Mouse (Mus musculus) lung, postnatal 4 days (tissue): ENCODE results near the gene Chpf2.

Experiments
- DNase-seq, 2 experiments: peaks; one replicate each; pipeline ENCODE4 v3.0.0; 2021

The Chpf2 gene

DNA sequence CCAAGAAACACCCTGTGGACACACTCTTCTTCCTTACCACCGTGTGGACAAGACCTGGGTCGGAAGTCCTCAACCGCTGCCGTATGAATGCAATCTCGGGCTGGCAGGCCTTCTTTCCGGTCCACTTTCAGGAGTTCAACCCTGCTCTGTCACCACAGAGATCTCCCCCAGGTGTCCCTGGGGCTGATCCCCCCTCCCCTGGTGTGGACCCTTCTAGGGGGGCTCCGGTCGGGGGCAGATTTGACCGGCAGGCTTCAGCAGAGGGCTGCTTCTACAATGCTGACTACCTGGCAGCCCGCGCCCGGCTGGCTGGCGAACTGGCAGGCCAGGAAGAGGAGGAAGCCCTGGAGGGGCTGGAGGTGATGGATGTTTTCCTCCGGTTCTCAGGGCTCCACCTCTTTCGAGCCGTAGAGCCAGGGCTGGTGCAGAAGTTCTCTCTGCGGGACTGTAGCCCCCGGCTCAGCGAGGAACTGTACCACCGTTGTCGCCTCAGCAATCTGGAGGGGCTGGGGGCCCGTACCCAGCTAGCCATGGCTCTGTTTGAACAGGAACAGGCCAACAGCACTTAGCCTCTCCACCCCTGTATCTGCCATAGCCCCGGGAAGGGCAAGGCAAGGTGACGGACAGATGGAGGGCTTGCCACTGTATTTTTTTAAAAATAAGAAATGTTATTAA lies 5.4 kb downstream of the Chpf2 start:
- DNase-seq: peak in 1 of 2 experiments; percentile 38

DNA sequence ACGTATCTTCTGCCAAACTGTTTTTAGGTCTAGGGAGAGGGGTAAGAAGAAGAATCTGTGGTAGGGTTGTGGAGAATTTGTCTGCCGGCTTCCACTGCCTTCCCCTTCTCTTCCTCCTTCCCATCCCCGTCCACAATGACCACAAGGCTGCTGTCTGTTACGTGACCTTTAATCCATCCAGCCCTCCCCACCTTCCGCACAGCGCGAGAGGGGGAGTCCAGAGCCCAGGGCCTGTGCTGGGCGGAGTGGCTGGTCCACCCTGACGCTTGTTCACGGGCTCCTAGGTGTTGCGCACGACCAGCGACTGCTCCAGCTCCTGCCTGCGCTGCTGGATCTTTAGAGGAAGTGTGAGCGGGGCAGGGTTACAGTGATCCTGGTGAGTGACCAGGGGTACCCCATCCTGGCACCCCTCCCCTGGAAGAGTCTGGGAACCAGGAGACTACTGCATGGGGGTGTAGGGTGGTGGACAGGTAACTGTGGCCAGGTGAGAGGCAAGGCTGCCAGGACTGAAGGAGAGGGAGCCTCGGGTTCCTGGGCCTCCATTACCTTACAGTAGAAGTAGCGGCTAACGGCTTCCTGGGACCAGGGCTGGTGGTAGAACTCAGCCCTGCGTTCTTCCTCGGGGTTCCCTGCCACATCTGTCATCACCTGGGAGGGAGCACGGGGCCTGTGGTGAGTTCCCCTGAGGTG lies 6.1 kb downstream of the Chpf2 start:
- peak in 1 of 2 experiments; percentile 28 for DNase-seq

DNA sequence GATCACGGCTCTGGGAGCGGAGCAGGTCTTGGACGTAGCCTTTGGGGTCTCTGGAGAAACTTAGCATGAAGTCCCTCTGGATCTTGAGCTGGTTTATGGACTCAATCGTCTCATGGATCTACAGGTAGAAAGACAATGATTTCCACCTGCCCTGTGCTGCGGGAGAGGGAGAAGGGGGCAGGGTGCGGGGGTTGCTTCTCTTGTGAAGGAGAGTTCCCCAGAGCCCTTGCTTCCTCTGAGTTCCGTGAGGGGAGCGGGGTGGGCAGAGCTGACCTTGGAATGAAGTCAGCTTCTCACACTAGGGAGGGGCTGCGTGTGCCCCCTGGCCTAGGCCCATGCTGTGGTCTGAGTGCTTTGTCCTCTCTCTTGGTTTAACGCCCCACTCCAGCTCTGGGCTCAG lies 6.7 kb downstream of the Chpf2 start:
- DNase-seq: no peak

DNA sequence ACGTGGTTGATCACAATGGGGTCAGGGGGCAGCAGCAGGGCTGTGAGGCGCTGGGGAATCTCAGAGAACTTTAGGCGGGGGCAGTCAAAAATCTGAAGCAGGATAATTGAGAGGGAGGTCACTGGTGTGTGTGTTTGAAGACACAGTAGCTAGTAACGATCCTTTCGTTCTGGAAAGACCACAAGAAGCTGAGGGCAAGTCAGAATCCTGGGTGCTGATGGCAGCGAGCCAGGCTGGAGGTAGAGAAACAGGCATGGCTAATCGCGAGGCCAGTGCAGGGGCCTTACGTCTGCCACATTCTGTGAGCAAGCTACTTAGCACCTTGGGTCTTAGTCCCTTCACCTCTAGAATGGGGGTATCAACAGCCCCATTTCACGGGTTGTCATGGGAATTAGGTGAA lies 7.4 kb downstream of the Chpf2 start:
- no peak for DNase-seq

DNA sequence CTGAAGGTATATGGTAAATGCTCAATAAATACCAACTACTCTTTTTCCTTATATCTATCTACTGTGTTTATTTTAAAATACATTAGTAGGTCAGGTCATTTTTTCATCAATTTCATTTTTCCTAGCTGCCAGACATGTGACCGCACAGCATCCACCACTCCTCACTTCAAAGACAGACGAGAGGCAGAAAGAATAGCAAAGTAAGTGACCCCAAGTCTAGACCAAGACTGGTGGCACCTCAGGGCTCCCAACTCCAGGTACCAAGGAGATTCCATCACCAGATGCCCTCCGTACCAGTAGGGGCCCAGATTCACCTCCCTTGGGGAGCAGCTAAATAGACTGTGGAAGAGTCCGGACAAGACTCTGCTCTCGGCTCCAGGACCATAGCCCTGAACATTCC lies 7.8 kb downstream of the Chpf2 start:
- DNase-seq: no peak

DNA sequence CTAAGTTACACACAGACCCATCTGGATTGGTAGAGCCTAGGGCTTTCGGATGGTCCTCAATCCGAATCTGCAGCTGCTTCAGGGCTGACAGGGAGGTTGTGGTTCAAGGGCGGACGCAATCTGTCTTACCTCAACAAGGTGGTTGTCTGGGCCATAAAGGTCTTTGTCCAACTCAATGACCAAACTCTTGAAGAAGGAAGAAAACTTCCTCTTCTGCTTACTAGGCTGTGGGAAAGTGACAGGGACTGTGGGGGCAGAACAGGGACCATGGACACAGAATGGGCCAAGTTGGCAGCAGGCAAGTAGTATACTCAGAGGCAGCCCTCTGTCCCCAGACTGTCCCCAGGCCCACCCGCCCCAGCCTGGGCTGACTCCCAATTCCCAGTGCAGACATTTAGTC lies 8.7 kb downstream of the Chpf2 start:
- no peak for DNase-seq

DNA sequence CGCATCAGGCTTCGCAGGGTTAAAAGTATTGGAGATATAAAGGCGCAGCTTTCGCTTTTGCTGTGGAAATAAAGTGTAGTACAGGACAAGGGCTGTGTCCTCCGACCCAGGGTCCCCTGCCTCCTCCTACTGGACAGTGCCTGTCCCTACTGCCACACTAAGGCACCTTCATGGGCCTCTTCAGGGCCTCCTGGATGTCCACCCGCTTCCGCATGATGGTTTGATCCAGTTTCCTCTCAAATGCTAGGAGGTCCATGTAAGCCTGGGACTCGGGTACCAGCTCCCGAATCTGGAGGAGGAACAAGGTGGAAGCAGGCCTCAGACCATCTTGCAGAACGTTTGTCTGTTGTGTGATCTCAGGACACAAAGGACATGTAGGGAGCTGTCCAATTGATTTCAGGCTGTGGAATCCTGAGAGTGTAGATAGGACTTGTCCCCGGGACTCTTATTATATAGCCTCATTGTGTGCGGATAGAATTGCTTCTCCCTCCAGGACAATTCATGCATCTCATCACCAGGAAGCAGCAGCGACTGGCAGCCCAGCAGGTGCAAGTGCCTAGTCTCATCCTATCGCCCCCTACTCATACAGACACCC lies 9.3 kb downstream of the Chpf2 start:
- no peak for DNase-seq

DNA sequence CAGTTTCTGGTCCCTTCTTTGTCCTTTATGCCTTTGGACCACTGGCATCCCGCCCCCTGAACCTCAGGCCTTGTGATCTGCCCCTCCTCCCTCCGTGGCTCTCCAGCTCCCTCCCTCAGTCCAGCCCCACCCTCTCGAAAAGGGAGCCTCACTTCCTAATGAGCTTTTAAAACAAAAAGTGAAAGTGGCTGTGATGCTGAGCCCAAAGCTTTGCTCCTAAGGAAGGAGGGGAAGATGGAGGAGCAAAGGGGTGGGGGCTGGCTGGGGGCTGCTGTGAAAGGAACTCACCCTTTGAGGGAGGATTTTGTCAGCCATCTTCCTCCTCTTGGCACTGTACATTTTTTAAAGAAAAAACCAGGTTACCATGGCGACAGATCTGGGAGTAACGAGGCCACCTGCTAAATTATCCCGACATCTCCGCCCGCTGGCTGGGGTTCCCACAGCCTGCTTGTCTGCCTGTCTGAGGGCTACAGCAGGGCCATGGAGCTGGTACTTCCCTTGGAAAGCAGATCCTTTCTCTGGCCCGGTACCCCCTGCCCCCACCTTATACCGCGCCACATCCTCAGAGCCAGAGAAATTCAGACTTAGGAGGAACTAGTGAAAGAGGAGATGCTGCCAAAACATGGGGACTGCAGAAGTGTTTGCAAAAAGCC lies 10.1 kb downstream of the Chpf2 start:
- DNase-seq: peak in 1 of 2 experiments; percentile 38

DNA sequence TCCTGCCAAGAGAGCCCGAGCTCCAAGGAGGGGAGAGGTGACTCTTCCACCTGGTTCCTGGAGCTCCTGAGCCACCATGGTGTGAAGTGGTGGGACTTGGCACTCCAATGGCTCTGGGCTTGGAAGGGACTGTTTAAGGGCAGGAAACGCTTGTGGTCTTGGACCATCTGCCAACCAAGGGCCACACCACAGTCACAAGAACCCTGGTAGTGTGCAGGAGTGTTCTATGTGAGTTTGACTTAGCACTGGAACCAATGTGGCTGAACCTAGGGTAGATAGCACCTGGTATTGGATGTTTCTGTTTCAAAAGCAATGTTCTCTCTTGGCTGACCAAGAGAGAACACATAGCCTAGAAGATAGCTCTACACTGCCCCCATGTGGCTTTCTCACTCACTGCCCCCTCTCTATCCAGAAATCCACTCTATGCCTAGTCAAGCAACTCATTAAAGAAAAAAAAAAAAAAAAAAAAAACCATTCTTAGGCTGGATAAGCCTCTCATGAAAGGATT lies 10.7 kb downstream of the Chpf2 start:
- DNase-seq: peak; percentile 70 to 86

DNA sequence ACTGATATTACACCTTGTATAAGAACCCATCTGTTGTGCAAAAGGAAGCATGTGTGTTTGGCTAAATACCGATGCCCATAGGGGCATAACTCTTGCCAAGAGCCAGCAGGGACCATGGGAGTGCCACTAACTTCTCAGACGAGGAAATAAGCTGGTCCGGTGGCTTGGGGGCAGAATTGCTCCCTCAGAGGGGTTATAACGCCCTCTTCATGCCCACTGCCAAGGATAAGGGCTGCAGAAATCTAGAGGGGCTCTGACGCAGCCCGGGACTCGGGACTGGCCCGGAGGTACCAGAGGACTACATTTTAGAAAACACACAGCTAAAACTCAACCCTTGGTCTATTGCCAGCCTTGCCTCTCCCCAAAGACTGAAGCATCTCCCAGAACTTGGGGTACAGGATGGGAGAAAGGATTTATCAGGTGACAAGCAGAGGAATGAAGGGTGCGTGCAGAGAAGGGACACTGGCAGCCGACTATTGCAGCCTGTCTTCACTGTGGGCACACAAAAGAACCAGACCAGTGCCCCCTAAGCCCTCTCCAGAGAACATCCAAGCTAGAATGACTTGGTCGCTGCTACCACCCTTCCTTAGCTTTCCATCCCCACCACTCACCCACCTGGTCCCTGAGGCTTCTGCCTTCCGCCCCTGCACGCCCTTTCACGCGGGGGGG lies 11.5 kb downstream of the Chpf2 start:
- no peak for DNase-seq

DNA sequence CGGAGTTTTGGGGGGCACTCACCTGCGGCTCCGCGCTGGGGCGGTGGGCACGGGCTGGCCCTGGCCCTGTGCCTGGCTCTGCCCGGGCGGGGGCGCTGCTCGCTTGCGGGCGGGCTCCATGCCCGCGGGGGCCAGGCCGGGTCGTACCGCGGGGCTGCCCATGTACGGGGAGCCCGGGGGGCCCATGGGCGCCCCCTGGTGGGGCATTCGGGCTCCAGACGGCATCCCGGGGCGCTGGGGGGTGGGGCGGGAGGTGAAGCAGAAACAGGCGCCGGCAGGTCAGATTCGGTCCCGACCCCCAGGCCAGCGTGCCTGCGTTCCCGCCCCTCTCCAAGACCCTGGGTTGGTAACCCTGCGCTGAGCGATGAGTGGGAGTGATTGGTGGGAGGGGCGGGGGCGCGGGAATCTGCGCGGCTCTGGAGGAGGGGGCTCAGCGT lies 12.0 kb downstream of the Chpf2 start:
- peak; percentile 77 to 78 for DNase-seq

DNA sequence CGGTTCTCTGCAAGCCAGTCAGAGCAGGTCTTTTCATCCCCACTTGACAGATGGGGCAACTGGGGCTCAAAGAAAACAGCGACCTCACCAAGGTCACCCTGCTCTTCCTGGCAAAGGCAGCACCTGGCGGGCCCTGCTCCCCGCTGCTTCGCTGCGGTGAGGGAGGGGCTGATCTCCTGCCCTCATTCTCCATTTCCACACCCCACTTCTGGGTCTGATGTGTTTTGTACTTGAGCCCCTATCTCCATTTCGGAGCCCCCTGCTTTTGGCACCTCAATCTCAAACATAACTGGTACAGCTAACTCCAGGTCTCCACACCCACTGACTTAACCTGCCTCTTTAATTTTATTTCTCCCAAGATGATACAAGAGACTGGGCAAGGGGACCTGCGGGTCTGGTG lies 12.6 kb downstream of the Chpf2 start:
- DNase-seq: no peak

DNA sequence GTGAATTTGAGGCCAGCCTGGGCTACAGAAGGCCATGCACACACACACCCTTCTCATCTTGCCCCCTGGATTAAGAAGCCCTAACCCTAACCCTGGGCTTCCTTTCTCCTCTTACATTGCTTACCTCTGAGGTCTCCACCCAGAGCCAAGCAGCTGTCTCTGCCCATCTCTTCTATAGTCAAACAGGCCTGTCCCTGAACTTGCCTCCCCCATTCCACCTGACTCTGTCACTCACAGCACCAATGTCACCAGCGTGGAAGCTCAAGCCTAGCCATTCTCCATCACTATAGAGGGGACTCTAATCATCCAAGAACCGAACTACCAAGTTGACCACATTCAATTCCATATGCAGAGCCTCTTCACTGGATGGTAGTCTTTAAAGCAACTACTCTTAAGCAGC lies 13.7 kb downstream of the Chpf2 start:
- DNase-seq: no peak

DNA sequence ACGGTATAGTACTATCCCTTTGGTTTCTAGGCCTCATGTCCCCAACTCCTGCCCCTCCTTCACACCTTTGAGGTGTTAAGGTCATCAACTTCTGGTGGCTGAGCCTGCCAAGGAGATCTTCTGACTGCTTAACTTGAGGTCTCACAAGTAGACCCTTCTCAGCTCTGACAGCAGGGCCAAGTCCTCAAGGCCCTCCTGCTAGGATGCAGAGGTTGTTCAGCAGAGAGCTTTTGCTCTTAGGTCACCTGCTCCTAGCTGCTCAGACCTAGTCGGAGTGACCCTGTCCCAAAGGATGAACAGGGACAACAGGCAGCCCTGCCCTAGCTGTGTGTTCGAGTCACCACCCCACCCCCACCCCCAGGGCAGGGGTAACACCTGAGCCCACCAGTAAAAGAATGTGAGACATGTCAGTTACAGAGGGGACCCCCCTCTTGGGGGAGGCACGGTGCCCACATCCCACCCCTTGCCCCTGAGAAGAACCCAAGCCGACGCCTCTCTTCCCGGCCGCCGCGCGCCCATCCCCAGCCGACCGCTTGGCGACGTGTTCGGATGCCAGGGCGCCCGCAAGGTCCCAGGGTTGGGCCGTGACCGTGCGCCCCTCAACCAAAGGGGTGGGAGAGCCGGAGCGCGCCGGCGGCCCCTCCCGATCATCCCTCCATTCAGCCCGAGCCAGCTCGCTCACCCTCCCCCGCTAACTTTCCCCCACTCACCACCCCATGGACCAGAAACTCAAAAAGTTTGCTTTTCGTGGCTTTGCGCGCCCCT lies 14.7 kb downstream of the Chpf2 start:
- DNase-seq: peak in 1 of 2 experiments; percentile 57

DNA sequence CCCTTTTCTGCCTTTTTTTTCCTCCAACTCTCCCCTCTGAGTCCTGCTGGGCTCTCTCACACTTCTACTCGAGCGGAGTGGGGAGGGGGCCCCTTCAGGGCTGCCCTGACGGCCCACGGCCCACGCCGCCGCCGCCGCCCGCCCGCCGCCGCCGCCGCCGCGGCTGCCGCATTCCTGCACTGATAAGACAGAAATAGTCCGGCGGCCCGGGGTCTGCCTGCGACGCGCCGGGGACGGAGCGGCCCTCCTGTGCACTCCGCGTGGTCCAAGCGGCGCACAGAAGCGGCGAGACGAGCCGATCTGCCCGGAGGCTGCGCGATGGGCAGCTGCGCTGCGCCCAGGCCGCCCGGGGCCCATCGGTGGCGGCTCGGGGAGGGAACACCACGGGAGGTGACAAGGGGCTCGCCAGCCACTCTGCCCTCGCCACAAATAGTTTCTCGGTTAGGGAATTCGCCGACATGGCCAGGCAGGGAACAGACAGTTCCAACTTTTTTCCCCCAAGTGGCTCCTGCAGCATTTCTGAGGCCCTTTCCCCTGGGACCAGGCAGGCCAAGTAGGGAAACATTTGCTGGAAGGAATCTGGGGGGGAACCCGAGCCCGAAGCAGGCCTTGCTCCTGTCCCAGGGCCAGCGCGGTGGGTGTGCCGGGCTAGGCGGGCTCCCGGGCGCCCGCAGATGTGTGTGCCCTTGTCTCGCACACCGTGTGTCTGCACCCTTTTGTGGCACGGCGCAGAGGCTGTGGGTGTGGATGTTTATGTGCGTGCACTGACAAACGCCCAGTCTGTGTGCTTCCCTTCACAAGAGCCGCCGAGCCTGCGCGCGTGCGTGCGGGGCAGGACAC lies 15.6 kb downstream of the Chpf2 start:
- DNase-seq: peak; percentile 83 to 92

DNA sequence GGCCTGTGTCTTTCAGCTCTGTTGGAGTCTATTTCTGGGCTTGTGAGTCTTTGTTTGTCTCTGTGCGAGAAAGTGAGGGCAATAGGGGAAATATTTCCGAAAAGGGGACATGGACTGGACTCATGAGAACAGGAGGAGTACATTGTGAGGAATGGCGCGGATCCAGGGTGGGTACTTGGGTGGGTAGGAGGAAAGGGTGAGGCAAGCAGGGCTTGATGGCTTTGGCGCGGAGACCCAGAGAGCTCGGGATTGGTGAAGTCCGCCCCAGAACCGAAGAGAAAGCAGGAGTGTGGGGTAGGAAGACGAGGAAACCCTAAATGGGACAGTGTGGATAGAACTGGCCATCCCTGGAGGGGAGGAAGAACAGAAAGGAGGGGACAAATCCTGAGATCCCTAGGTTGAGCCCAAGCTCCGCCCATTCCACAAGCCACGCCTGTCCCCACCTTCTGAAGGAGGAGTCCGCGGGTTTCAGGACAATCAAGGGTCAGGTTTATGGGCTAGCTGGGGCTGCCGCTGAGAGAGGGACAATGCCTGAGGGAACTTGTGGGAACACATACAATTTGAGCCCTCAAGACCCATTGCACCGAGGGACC lies 16.3 kb downstream of the Chpf2 start:
- DNase-seq: peak; percentile 87 to 92

DNA sequence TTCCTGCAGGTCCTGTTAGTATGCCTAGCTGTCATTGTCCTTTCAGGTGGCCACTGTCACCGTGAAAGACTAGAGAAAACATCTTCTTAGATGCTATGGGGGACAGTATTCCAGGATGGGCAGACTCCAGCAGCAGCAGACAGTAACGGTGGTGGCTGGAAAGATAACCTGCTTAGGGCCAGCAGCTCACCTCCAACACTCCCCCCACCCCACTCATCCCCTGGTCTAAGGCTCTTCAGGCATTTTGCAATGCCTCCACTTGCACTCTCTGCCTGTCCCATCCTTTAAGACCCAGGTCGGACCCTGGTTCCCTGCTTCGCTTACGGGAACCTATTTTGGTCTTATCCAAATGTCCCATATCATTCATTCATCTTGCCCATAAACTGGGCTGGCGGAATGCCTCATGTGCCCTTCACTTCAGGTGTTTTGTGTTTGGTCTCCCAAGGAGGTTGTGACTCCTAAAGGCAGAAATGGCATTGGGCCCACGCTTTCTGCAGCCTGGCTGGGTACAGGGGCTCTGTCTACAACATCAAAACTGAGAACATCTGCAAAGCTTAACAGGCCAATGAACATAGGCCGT lies 17.0 kb downstream of the Chpf2 start:
- DNase-seq: peak in 1 of 2 experiments; percentile 21

DNA sequence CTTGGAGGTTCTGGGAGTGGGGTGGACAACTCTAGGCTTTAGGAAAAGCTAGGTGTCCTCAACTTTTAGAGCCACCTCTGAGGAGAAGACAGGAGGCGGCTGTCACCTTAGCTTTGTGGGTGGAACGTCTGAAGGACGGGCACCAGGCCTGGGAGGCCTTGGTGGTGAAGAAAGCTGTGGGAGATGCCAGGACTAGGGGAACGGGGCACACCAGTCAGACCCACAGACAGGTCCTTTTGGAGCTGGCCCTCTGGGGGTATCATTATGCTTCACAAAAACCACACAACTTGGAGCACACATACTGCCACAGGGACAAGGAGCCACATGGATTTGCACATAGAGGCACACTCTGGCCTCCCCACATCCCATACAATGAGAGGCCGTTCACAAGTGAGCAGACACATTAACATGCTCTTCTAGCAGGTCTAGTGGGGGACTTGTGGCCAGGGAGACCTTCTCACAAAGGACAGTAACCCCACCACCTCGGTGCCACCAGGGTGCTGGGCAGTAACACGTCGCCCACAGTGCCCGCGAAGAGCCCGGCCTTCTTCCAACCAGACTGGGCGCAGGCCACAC lies 17.6 kb downstream of the Chpf2 start:
- DNase-seq: no peak

DNA sequence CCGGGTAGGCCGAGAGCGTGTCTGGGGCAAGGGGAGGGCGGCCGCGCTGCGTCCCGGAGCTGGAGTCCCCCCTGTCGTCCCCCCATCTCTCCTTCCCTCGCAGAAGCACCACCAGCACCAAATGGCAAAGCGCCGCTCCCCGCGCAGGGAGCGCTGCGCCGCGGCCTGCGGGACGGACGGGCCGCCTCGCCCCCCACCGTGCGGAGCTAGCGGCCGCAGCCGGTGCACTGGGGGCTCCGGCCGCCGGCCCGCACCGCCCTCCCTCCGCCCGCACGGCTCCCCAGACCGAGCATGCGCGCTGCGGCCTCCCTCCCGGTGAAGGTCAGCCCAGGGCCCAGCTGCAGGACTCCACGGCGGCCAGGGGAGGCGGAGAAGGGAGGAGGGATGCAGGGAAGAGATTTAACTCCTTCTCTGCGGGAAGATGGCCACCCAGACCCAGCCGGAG lies 18.1 kb downstream of the Chpf2 start:
- DNase-seq: peak; percentile 90 to 94
